Mouse (Mus musculus) small intestine, adult 2 months (tissue): ENCODE results near the gene Pcsk7. TPM values are rescaled to one million over a fixed set of nuclear protein-coding genes. Genes with fewer than 3 reads are reported as not detected.

Experiments
- H3K27ac ChIP-seq: fragments of 200-500 bp; 2 replicates; pipeline ENCODE4 v1.5.1; 2012; ENCODE audit warnings: low read depth, low read length, control low read depth, inconsistent platforms; ENCODE audit not compliant: insufficient read depth
- H3K27me3 ChIP-seq: fragments of 200-500 bp; 2 replicates; pipeline ENCODE4 v1.6.1; 2012; ENCODE audit warnings: mild to moderate bottlenecking, moderate library complexity, low read length, inconsistent platforms; ENCODE audit not compliant: control insufficient read depth, insufficient read depth
- H3K36me3 ChIP-seq: fragments of 200-500 bp; 2 replicates; pipeline ENCODE4 v1.6.1; 2012; ENCODE audit warnings: mild to moderate bottlenecking, low read length, control low read depth, inconsistent platforms; ENCODE audit not compliant: control insufficient read depth, insufficient read depth
- H3K4me1 ChIP-seq: fragments of 200-500 bp; 2 replicates; pipeline ENCODE4 v1.6.1; 2012; ENCODE audit warnings: low read length, inconsistent platforms, mixed read lengths; ENCODE audit not compliant: control insufficient read depth, insufficient read depth, insufficient read length
- H3K4me3 ChIP-seq: fragments of 200-500 bp; 2 replicates; pipeline ENCODE4 v1.5.1; 2012; ENCODE audit warnings: low read depth, mild to moderate bottlenecking, control low read depth, inconsistent platforms, low read length, moderate library complexity
- CTCF ChIP-seq: fragments of 200-500 bp; IDR thresholded peaks from 2 replicates; pipeline ENCODE4 v1.5.1; 2012; ENCODE audit warnings: low read depth, mild to moderate bottlenecking, control low read depth, inconsistent platforms, low read length, moderate library complexity, mixed read lengths; ENCODE audit not compliant: insufficient replicate concordance, insufficient read length; ENCODE audit errors: extremely low read depth
- POLR2A ChIP-seq: fragments of 200-500 bp; IDR thresholded peaks from 2 replicates; pipeline ENCODE4 v1.6.1; 2012; ENCODE audit warnings: low read depth, mild to moderate bottlenecking, control low read depth, inconsistent platforms, low read length, moderate library complexity
- WGBS: fragments of 180-500 bp; shearing (Covaris S2); methylation state at CpG from one replicate; pipeline ENCODE4 v1.1.7; 2018; 5-methylcytosine and 5-hydroxymethylcytosine counted together
- polyA plus RNA-seq: library from polyadenylated mRNA; depleted of rRNA; stranded (reverse); fragments of >200 nt; gene quantifications from 2 replicates; pipeline ENCODE4 v1.2.3, GENCODE M21; 2012

Pcsk7 gene
- polyA plus RNA-seq, 1 experiment: 38.9 TPM

DNA sequence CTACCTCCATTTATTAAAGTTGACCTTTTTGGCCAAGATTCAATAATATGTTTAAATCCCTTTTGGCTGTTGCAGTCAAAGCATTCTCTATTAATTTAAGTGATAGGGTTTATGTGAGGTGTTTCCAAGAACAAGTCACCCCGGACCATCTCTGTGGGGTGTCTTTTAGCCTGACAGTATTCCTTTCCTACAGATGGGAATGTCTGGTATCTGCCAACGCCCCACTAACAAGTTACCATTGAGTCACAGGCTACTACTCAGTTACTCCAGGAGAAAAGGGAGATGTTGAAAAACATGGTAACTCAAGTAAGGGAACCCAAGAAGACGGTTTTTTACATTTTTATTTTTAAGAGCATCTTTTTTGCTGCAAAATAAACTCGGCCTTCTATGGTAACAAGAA lies 1.1 kb upstream of the Pcsk7 start:
- H3K4me3 ChIP-seq: no peak overlapping the region
- TF ChIP-seq POLR2A (no peak), CTCF (no peak)
- H3K27me3 ChIP-seq: no peaks in the 10 kb centered on the region
- 51% methylated on average over 4 of the region's 4 CpGs for WGBS
- H3K4me1 ChIP-seq: peaks cover 4% of the 10 kb centered on the region; the same call in 1 of the 2 replicates
- H3K36me3 ChIP-seq: peaks cover 17% of the 10 kb centered on the region
- no peak overlapping the region for H3K27ac ChIP-seq

DNA sequence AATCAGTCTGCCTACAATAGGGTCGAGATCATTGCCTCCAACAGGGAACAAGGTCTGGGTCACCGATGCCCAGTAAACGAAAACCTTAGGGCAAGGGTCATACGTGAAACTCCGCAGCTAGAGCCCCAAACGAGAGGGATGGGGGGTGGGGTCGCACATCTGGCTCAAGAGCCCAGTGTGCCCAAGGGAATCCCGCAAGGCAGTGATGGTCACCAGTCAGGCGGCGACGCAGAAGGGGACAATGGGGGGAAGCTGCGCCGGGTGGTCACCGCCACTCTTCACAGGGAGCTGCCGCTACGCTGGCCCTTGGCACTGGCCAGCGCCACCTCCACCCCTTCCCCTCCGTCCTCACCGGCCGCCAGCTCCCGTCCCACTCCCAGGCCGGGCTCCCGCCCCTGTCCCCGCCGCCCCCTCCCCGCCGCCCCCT lies 473 bp upstream of the Pcsk7 start:
- H3K27ac ChIP-seq: 0 out of 2 replicates have a peak overlapping the region, but pooled peaks have one; percentile 20
- H3K27me3 ChIP-seq: no peaks in the 10 kb centered on the region
- H3K36me3 ChIP-seq: peaks cover 22% of the 10 kb centered on the region
- TF ChIP-seq POLR2A (no peak), CTCF (no peak)
- WGBS: 0% methylated on average over 19 of the region's 27 CpGs
- H3K4me3 ChIP-seq: peak overlapping the region; percentile 83
- peaks cover 4% of the 10 kb centered on the region; the same call in 1 of the 2 replicates for H3K4me1 ChIP-seq

DNA sequence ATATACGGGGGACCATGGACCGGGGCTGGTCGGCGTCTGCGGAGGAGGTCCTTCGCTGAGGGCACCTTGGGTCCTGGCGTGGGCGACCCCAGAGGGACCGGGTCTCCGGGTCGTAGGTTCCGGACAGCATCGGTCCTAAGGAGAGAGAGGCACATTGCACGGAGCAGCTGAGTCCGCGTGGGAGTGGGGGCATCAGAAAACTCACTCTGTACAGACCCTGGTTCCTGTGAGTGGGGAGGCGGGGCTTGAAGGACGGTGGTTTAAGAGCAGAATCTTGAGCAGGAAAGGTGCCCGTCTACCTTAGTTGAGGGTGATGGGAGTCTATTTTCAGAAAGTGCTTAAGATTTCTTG lies 756 bp downstream of the Pcsk7 start:
- TF ChIP-seq CTCF: no peak
- no peak for TF ChIP-seq POLR2A
- peaks cover 28% of the 10 kb centered on the region for H3K36me3 ChIP-seq
- H3K4me3 ChIP-seq: peak overlapping the region; percentile 83
- WGBS: under 1% methylated on average over 18 of the region's 19 CpGs
- H3K4me1 ChIP-seq: peaks cover 4% of the 10 kb centered on the region; the same call in 1 of the 2 replicates
- H3K27me3 ChIP-seq: no peaks in the 10 kb centered on the region
- peak overlapping the region; percentile 67 for H3K27ac ChIP-seq

DNA sequence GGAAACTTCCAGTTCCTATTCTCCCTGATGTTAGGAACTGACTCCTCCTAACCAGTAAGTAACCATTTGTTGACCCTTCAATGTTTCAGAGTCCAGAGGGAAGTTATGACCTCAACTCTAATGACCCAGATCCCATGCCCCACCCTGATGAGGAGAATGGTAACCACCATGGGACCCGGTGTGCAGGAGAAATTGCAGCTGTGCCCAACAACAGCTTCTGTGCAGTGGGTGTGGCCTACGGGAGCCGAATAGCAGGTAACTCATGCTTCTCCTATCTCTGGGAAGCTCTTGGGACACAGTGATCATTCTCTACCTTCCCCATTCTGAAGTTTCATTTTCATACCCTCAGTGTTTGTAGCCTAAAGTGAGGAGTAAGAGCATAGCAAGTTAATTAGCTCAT lies 4.7 kb downstream of the Pcsk7 start:
- H3K4me3 ChIP-seq: no peak overlapping the region
- H3K36me3 ChIP-seq: peaks cover 62% of the 10 kb centered on the region
- H3K27me3 ChIP-seq: no peaks in the 10 kb centered on the region
- no peak overlapping the region for H3K27ac ChIP-seq
- 59% methylated on average over 3 of the region's 3 CpGs for WGBS
- no peaks in the 10 kb centered on the region for H3K4me1 ChIP-seq
- TF ChIP-seq POLR2A: no peak
- no peak for TF ChIP-seq CTCF

DNA sequence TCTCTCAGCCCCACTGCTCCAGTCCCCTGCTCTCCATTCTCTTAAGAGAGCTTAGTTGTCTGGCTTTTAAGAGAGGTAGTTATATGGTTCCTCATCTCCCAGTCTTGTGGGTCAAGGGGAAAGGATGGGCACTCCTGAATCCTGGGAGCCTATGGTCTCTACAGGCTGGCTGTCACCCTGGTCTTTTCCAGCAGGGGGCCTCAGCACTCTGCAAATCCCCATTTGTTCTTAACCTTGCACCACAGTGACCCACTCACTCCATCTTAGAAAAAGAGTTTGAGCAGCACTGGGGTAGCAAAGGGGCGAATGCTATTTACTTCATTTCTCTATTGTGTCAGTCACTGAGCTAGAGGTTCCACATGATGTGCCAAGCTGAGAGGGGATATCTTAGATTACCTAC lies 5.4 kb downstream of the Pcsk7 start:
- peaks cover 65% of the 10 kb centered on the region for H3K36me3 ChIP-seq

DNA sequence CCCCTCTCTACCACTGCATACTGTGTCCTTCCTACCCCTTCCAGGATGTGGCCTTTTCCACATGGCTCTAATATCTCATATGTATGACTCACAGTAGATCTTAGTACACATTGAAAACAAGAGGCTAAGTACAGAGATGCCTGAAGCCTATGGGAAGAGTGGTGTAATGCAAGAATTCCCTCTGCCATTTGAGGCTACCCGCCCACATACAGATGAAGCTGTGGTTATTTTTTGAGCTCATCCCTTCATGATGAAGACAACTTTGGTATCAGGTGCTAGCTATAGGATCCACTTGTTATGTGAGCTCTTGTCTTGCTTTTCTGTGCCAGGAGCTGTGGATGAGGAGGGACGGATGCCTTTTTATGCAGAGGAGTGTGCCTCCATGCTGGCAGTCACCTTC lies 9.4 kb downstream of the Pcsk7 start:
- Histone ChIP-seq H3K27ac (no peak overlapping the region), H3K4me3 (no peak overlapping the region), H3K4me1 (no peaks in the 10 kb centered on the region), H3K36me3 (peaks cover 78% of the 10 kb centered on the region), H3K27me3 (no peaks in the 10 kb centered on the region)
- WGBS: 94% methylated on average over 2 of the region's 2 CpGs
- TF ChIP-seq POLR2A: no peak
- TF ChIP-seq CTCF: no peak

More for the DNA sequence above, 5.4 kb downstream of the Pcsk7 start:
- 71% methylated on average over 1 of the region's 1 CpGs for WGBS
- H3K27me3 ChIP-seq: no peaks in the 10 kb centered on the region
- H3K4me1 ChIP-seq: no peaks in the 10 kb centered on the region
- TF ChIP-seq CTCF (peak; percentile 67; the same call in 1 of the 2 replicates), POLR2A (no peak)
- no peak overlapping the region for H3K27ac ChIP-seq
- no peak overlapping the region for H3K4me3 ChIP-seq

DNA sequence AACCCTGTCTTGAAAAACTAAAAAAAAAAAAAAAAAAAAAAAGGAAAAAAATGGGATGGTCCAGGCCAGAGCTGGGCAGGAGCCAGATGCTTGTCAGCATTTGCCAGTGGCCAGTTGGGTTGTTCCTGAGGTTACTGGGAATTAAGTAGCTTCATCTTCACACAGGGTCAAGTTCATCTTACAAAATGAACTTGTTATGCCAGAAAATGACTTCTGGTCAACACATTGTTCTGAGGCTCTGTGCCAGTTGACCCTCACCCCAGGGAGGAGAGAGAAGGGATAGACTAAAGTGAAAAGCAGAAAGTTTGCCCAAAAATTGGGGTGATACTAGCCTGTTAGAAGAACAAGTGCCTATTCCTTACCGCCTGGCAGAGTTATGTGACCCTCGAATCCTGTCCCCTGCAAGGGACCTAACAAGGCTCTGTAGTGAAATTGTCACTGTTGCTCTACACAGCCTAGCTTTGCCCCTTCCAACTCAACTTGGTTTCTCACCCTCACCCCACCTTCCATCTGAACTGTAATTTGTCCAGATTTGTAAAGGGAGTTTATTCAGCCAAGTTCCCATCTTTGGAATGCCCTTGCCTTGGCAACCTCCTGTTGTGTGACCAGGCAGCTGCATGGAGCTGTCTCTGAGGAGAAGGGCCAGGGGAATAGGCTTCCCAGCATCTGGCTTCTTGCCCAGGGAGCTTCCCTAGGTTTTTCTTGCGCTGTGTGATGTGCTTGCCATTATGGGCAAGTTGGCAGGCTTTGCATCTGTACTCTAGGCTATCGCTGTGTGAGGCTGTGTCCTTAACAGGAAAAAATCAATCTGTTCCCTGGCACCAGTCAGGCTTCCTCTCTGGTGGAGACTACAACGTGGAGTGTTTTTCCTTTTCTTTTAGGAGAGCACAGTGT lies 11.0 kb downstream of the Pcsk7 start:
- H3K4me1 ChIP-seq: no peaks in the 10 kb centered on the region
- peaks cover 70% of the 10 kb centered on the region for H3K36me3 ChIP-seq
- peak overlapping the region; percentile 30 for H3K27ac ChIP-seq
- no peak for TF ChIP-seq CTCF
- TF ChIP-seq POLR2A: no peak
- H3K4me3 ChIP-seq: no peak overlapping the region
- H3K27me3 ChIP-seq: no peaks in the 10 kb centered on the region
- WGBS: 74% methylated on average over 5 of the region's 5 CpGs
